7 mouse cellular contexts compared by ENCODE assay signal in the genomic region with DNA sequence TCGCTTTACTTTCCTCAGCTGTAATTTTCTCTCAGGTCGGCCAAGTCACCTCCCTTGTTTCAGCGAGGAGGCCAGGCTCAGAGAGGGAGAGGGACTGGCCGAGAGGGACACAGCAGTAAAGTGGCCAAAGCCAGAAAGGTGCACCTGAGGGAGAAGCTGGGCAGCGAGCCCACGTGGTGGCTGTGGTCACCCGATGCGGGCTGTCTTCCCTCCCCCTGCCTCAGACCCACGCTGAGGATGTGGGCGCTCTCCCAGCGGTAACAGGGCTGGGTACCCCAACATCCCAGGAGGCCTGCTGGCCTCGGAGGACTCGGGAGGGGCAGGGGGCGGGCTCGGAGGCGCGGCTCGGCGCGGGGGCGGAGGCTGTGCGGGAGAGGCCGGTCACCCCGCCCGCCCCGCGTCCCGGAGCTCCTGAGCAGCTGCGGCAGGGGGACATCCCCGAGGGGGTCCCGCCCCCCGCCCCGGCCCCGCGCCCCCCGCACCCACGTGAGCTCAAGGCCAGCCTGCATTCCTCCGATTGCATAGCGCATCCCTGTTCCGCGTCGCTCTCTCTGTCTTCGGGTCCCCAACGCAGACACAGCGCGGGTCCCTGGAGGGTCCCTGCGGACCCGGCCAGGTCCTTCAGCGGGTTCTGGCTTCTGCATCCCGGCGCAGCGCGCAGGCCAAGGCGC. TPM values are rescaled to one million over a fixed set of nuclear protein-coding genes. Genes with fewer than 3 reads are reported as not detected.
A peak's percentile ranks its signal among the peaks of the same experiment; 100 is the strongest.
DNase-seq lines count a peak whose midpoint lies in the region; ATAC-seq and TF ChIP-seq lines count a peak whose summit lies in the region.

Gene Slc1a6, plus strand, starts transcription at position 516 of the 671 bp plus-strand sequence.

- ATAC-seq in embryonic facial prominence, embryonic 15.5 days (ENCODE audit: insufficient number of reproducible peaks, low FRiP score, low TSS enrichment, low read depth) = peak; percentile 67; the same call in 1 of the 2 replicates
- ATAC-seq in hindbrain, embryonic 13.5 days (ENCODE audit: low FRiP score) = peak; percentile 83
- ATAC-seq in megakaryocyte-erythroid progenitor cell, adult 5-6 weeks (replicated peaks; ENCODE audit: low FRiP score, low TSS enrichment, poor library complexity, severe bottlenecking) = 0 out of 2 replicates have a peak, but pooled peaks have one; percentile 30
- ATAC-seq in stomach, embryonic 14.5 days (ENCODE audit: insufficient number of reproducible peaks, insufficient read depth, low FRiP score, low read depth) = peak; percentile 66; the same call in 1 of the 2 replicates

- H3K4me3 ChIP-seq in ES-E14 (ENCODE audit: insufficient read depth in 1 of 2, low read depth in 1 of 2, low read length in 2 of 2, poor library complexity in 1 of 2, severe bottlenecking in 1 of 2) = peak within 1 kb of the TSS; percentile 58 to 68
- H3K4me3 ChIP-seq in embryonic facial prominence, embryonic 15.5 days (replicated peaks) = peak within 1 kb of the TSS; percentile 56
- peak within 1 kb of the TSS; percentile 63 for H3K4me3 ChIP-seq in hindbrain, embryonic 13.5 days
- H3K4me3 ChIP-seq in stomach, embryonic 14.5 days (ENCODE audit: low read depth, low read length) = peak within 1 kb of the TSS; percentile 56

- peak within 1 kb of the TSS; percentile 96 for H3K4me2 ChIP-seq in embryonic facial prominence, embryonic 15.5 days (replicated peaks)
- H3K4me2 ChIP-seq in hindbrain, embryonic 13.5 days = peak within 1 kb of the TSS; percentile 97
- H3K4me2 ChIP-seq in stomach, embryonic 14.5 days (replicated peaks; ENCODE audit: low read depth, low read length) = peak within 1 kb of the TSS; percentile 98

- no peaks in the 10 kb centered on the region for H3K9me3 ChIP-seq in ES-E14 (ENCODE audit: control insufficient read depth, insufficient read depth, low read depth, low read length)
- no peaks in the 10 kb centered on the region for H3K9me3 ChIP-seq in embryonic facial prominence, embryonic 15.5 days (replicated peaks)
- H3K9me3 ChIP-seq in hindbrain, embryonic 13.5 days = no peaks in the 10 kb centered on the region
- no peaks in the 10 kb centered on the region for H3K9me3 ChIP-seq in stomach, embryonic 14.5 days (ENCODE audit: control insufficient read depth, low read depth, low read length)

- intact Hi-C loops in left cerebral cortex, postnatal 14 days (cut with DNase I) = no loop called here

- no peaks in the 10 kb centered on the region for H3K27me3 ChIP-seq in embryonic facial prominence, embryonic 15.5 days
- H3K27me3 ChIP-seq in hindbrain, embryonic 13.5 days = no peaks in the 10 kb centered on the region
- no peaks in the 10 kb centered on the region for H3K27me3 ChIP-seq in stomach, embryonic 14.5 days (ENCODE audit: control insufficient read depth, insufficient read depth, low read length)

- no peaks in the 10 kb centered on the region for H3K36me3 ChIP-seq in ES-E14 (ENCODE audit: control insufficient read depth, insufficient read depth, low read length, poor library complexity, severe bottlenecking)
- no peaks in the 10 kb centered on the region for H3K36me3 ChIP-seq in embryonic facial prominence, embryonic 15.5 days
- H3K36me3 ChIP-seq in hindbrain, embryonic 13.5 days = no peaks in the 10 kb centered on the region
- no peaks in the 10 kb centered on the region for H3K36me3 ChIP-seq in stomach, embryonic 14.5 days (ENCODE audit: control insufficient read depth, insufficient read depth, low read length)

- in situ Hi-C loops in ES-E14 (cut with MboI; ENCODE audit: low sequenced_read_pairs in 2 of 2, unreplicated experiment in 2 of 2) = no loop called here

- peak within 1 kb of the TSS; percentile 63 for H3K9ac ChIP-seq in ES-E14 (ENCODE audit: insufficient read depth, low read depth, low read length, poor library complexity, severe bottlenecking)
- H3K9ac ChIP-seq in embryonic facial prominence, embryonic 15.5 days = peak within 1 kb of the TSS; percentile 39
- H3K9ac ChIP-seq in hindbrain, embryonic 13.5 days = peak within 1 kb of the TSS; percentile 84
- H3K9ac ChIP-seq in stomach, embryonic 14.5 days (replicated peaks; ENCODE audit: low read depth, low read length) = peak within 1 kb of the TSS; percentile 42; the same call in 1 of the 2 replicates

- DNase-seq in ES-E14 (ENCODE audit: low read depth, low spot score) = no peak
- DNase-seq in adrenal gland, postnatal 36 days = peak; percentile 47 to 74
- DNase-seq in left cerebral cortex, postnatal 14 days (ENCODE audit: low spot score in 2 of 2) = peak; percentile 24 to 26

- H3K27ac ChIP-seq in ES-E14 (ENCODE audit: insufficient read depth, low read depth, low read length, poor library complexity, severe bottlenecking) = no peak within 1 kb of the TSS
- no peak within 1 kb of the TSS for H3K27ac ChIP-seq in embryonic facial prominence, embryonic 15.5 days (replicated peaks)
- H3K27ac ChIP-seq in hindbrain, embryonic 13.5 days = peak within 1 kb of the TSS; percentile 31
- H3K27ac ChIP-seq in stomach, embryonic 14.5 days (ENCODE audit: low read length) = no peak within 1 kb of the TSS

- H3K4me1 ChIP-seq in ES-E14 (ENCODE audit: control insufficient read depth in 2 of 2, insufficient read depth in 2 of 2, low read length in 2 of 2, poor library complexity in 1 of 2) = 0 out of 4 replicates have a peak, but pooled peaks cover 0 to 2% of the 10 kb centered on the region in 2 experiments
- peaks cover 14% of the 10 kb centered on the region for H3K4me1 ChIP-seq in embryonic facial prominence, embryonic 15.5 days
- H3K4me1 ChIP-seq in hindbrain, embryonic 13.5 days (replicated peaks) = peaks cover 30% of the 10 kb centered on the region
- no peaks in the 10 kb centered on the region for H3K4me1 ChIP-seq in stomach, embryonic 14.5 days (ENCODE audit: control insufficient read depth, insufficient read depth, low read length)

- under 1% methylated on average over 27 of the region's 54 CpGs for WGBS in embryonic facial prominence, embryonic 15.5 days
- 2% methylated on average over 29 of the region's 54 CpGs for WGBS in hindbrain, embryonic 13.5 days
- under 1% methylated on average over 47 of the region's 54 CpGs for WGBS in stomach, embryonic 14.5 days

TF ChIP-seq in ES-E14, 5 proteins besides CTCF, POLR2A, EP300 and RAD21:
- TF ChIP-seq ZC3H11A (IDR thresholded peaks at IDR 0.05; ENCODE audit: borderline replicate concordance, low read depth, low read length) = no peak
- no peak for TF ChIP-seq CHD2 (IDR thresholded peaks at IDR 0.05; ENCODE audit: low read depth, low read length)
- TF ChIP-seq MAFK (IDR thresholded peaks at IDR 0.05; ENCODE audit: insufficient read depth, low read depth, low read length) = no peak

RNA-seq across cellular contexts. Expression of gene Slc1a6, which starts in this region (rescaled TPM):
- total RNA-seq in ES-E14 (2012; rRNA removed) = 1.7 TPM in 2 replicates
- not detected for total RNA-seq in adrenal gland, postnatal 36 days (2021)
- 0.97 and 1.2 TPM in 2 replicates for polyA plus RNA-seq in embryonic facial prominence, embryonic 15.5 days (2015; fragmentation: Nextera tagmentation; extraction: Ambion mirVana)
- 8.3 and 9.8 TPM in 2 replicates for polyA plus RNA-seq in hindbrain, embryonic 13.5 days (2015; fragmentation: Nextera tagmentation; extraction: Ambion mirVana)
- total RNA-seq in left cerebral cortex, postnatal 14 days (2021) = 10 to 100 TPM; 13.2 to 13.4 TPM
- total RNA-seq in megakaryocyte-erythroid progenitor cell, adult 5-6 weeks (2014; fragmentation: Nextera tagmentation) = not detected in 2 replicates
- total RNA-seq in megakaryocyte-erythroid progenitor cell, adult 5-6 weeks (2017) = not detected in 2 replicates
- 0.78 and 1.1 TPM in 2 replicates for polyA plus RNA-seq in stomach, embryonic 14.5 days (2014; fragmentation: Nextera tagmentation; extraction: Ambion mirVana)

Comparison
In these comparisons a context has a peak if more than half of its experiments do, and no peak if none do; other contexts are left out.
1. Peak in DNase-seq in adrenal gland, postnatal 36 days; RNA of the gene not detected or under 1 TPM.
2. Peak in ATAC-seq in megakaryocyte-erythroid progenitor cell, adult 5-6 weeks; RNA of the gene not detected or under 1 TPM.
3. ATAC-seq: peak in every context shown above with its lines; median percentile 83 in hindbrain, embryonic 13.5 days; 67 in embryonic facial prominence, embryonic 15.5 days; 66 in stomach, embryonic 14.5 days; 30 in megakaryocyte-erythroid progenitor cell, adult 5-6 weeks.